Mouse (Mus musculus) ES-Bruce4 (cell line): ENCODE measurements around the gene Zfp786.

ENCODE experiments used
- CTCF ChIP-seq: IDR thresholded peaks from one replicate; pipeline ENCODE4 v1.8.1; 2011; ENCODE audit warnings: low read depth, low read length
- EP300 ChIP-seq: IDR thresholded peaks from 2 replicates; pipeline ENCODE4 v1.6.1; 2011; ENCODE audit warnings: low read depth, low read length; ENCODE audit not compliant: insufficient read depth
- POLR2A ChIP-seq: IDR thresholded peaks from one replicate; pipeline ENCODE4 v1.8.1; 2011; ENCODE audit warnings: low read length; ENCODE audit not compliant: insufficient read depth

GRCm38 (mm10) chr6:47784707-47785412 is 45.8 kb downstream of the Zfp786 start:
- TF ChIP-seq EP300 (no peak), POLR2A (no peak), CTCF (no peak)
